Mouse (Mus musculus) ES-E14 (cell line): ENCODE measurements around the gene Cd8b1. TPM values are rescaled to one million over a fixed set of nuclear protein-coding genes. Genes with fewer than 3 reads are reported as not detected.
A peak's percentile ranks its signal among the peaks of the same experiment; 100 is the strongest.

ENCODE experiments used
- DNase-seq: peaks from one replicate; pipeline ENCODE4 v3.0.0-alpha.2; 2013; ENCODE audit warnings: low read depth, low spot score
- H3K27ac ChIP-seq: 2 replicates; pipeline ENCODE4 v1.5.1; 2012; ENCODE audit warnings: low read depth, mild to moderate bottlenecking, low read length, moderate library complexity, mixed read lengths; ENCODE audit not compliant: poor library complexity, insufficient read depth, severe bottlenecking
- H3K36me3 ChIP-seq: 2 replicates; pipeline ENCODE4 v1.6.1; 2012; ENCODE audit warnings: mild to moderate bottlenecking, low read length, moderate library complexity, mixed read lengths; ENCODE audit not compliant: control insufficient read depth, poor library complexity, insufficient read depth, severe bottlenecking
- H3K4me1 ChIP-seq, 2 experiments: fragments of 150-350 bp in 1 of 2; sonication (generic) in 1 of 2; 2 replicates each; pipeline ENCODE4 v1.6.1; 2012; ENCODE audit warnings: low read length in 2 of 2, mild to moderate bottlenecking in 1 of 2, mixed read lengths in 1 of 2; ENCODE audit not compliant: control insufficient read depth in 2 of 2, insufficient read depth in 2 of 2, poor library complexity in 1 of 2
- H3K4me3 ChIP-seq, 2 experiments: fragments of 150-350 bp in 1 of 2; sonication (generic) in 1 of 2; 2 replicates each; pipeline ENCODE4 v1.5.1; 2012; ENCODE audit warnings: low read length in 2 of 2, low read depth in 1 of 2, mild to moderate bottlenecking in 1 of 2, mixed read lengths in 1 of 2; ENCODE audit not compliant: insufficient read depth in 1 of 2, poor library complexity in 1 of 2, severe bottlenecking in 1 of 2
- H3K9ac ChIP-seq: 2 replicates; pipeline ENCODE4 v1.6.1; 2012; ENCODE audit warnings: low read depth, mild to moderate bottlenecking, low read length, mixed read lengths; ENCODE audit not compliant: poor library complexity, insufficient read depth, severe bottlenecking
- H3K9me3 ChIP-seq: fragments of 150-350 bp; sonication (generic); 2 replicates; pipeline ENCODE4 v1.6.1; 2012; ENCODE audit warnings: low read depth, mild to moderate bottlenecking, low read length; ENCODE audit not compliant: control insufficient read depth, insufficient read depth
- CHD2 ChIP-seq: IDR thresholded peaks from 2 replicates; pipeline ENCODE4 v1.6.1; 2014; ENCODE audit warnings: mild to moderate bottlenecking, low read depth, low read length, inconsistent platforms
- HCFC1 ChIP-seq: IDR thresholded peaks from 2 replicates; pipeline ENCODE4 v1.6.1; 2012; ENCODE audit warnings: low read length, inconsistent platforms, borderline replicate concordance; ENCODE audit not compliant: insufficient read depth
- MAFK ChIP-seq: IDR thresholded peaks from 2 replicates; pipeline ENCODE4 v1.6.1; 2014; ENCODE audit warnings: mild to moderate bottlenecking, low read depth, low read length, inconsistent platforms; ENCODE audit not compliant: insufficient read depth
- ZC3H11A ChIP-seq: IDR thresholded peaks from 2 replicates; pipeline ENCODE4 v1.6.1; 2012; ENCODE audit warnings: low read depth, mild to moderate bottlenecking, inconsistent platforms, low read length, borderline replicate concordance
- ZNF384 ChIP-seq: IDR thresholded peaks from 2 replicates; pipeline ENCODE4 v1.6.1; 2012; ENCODE audit warnings: low read depth, low read length, inconsistent platforms
- in situ Hi-C, 2 experiments: fragments of 600-800 bp; cut with MboI; formaldehyde crosslinking; loops; one replicate each; pipeline ENCODE4 v1.15.1; 2025; ENCODE audit warnings: low sequenced_read_pairs in 2 of 2, inconsistent platforms in 1 of 2; ENCODE audit not compliant: unreplicated experiment in 2 of 2
- total RNA-seq: library from RNA; depleted of rRNA; stranded (reverse); fragments of 300-350 nt; gene quantifications from 2 replicates; pipeline ENCODE4 v1.2.3, GENCODE M21; 2012; rRNA removed

Gene Cd8b1
- 0.21 TPM in 1 of 2 replicates, not detected in the other for total RNA-seq

DNA sequence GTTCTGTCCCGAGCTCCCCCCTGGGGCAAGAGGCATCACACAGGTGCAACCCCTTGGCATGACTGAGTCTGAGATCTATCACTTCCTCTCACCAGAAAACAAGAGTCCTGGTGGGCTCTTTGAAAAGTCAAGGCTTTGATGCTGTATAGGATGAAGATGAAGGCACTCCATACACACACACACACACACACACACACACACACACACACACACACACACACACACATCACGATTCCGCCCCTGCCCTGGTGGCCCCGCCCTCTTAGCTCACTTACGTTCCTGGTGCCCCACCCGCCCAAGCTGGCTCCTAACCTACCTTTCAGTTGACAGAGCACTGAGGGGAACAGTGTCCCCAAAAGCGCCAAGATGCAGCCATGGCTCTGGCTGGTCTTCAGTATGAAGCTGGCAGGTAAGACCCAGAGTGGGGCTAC, at the start of gene Cd8b1:
TSS of gene Cd8b1 (plus strand) at position 298 of the 431 bp plus-strand sequence.
- DNase-seq, result no peak
- no peaks in the 10 kb centered on the region for H3K9me3 ChIP-seq
- in situ Hi-C loops, result no loop called here
- no peaks in the 10 kb centered on the region for H3K36me3 ChIP-seq
- no peak within 1 kb of the TSS for H3K27ac ChIP-seq
- H3K9ac ChIP-seq, result no peak within 1 kb of the TSS
- no peaks in the 10 kb centered on the region for H3K4me1 ChIP-seq
- TF ChIP-seq HCFC1 (no peak), MAFK (no peak), ZNF384 (no peak), ZC3H11A (no peak), CHD2 (no peak)
- no peak within 1 kb of the TSS for H3K4me3 ChIP-seq

DNA sequence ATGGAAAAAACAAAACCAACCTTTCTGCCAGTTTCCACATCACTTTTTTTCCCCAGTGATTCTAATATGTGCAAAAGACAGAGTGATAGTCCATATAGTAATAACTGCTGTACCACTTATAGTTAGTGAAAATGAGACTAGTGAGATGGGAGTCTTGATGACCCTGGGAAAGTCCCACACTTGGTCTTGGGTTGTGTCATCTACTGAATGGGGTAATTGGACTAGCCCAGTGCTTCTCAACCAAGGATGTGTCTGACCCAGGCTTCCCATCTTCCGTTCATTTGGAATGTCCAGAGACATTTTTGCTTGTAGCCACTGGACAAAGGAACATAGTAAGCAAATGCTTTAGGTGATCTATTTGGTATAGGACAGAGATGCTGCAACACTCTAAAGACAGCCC, 48.9 kb upstream of the Cd8b1 start:
- H3K4me1 ChIP-seq, result peaks cover 0 to 8% of the 10 kb centered on the region in 2 experiments; a peak in 2 of 4 replicates
- H3K4me3 ChIP-seq, result no peak overlapping the region
- H3K36me3 ChIP-seq, result no peaks in the 10 kb centered on the region
- H3K9me3 ChIP-seq, result no peaks in the 10 kb centered on the region
- TF ChIP-seq HCFC1 (no peak), CHD2 (no peak), MAFK (no peak), ZC3H11A (no peak), ZNF384 (no peak)
- no peak overlapping the region for H3K27ac ChIP-seq
- no peak overlapping the region for H3K9ac ChIP-seq
- in situ Hi-C loops, result no loop called here
- DNase-seq, result no peak

- H3K9ac ChIP-seq, result no peak overlapping the region
- no peaks in the 10 kb centered on the region for H3K36me3 ChIP-seq
- H3K4me3 ChIP-seq, result no peak overlapping the region
- H3K27ac ChIP-seq, result no peak overlapping the region
- in situ Hi-C loops, result no loop called here
- 0 out of 4 replicates have a peak, but pooled peaks cover 0 to 4% of the 10 kb centered on the region in 2 experiments for H3K4me1 ChIP-seq
- no peaks in the 10 kb centered on the region for H3K9me3 ChIP-seq
- no peak for DNase-seq
- TF ChIP-seq HCFC1 (no peak), ZC3H11A (no peak), CHD2 (no peak), MAFK (no peak), ZNF384 (no peak)
These were observed 48.0 kb upstream of the Cd8b1 start for GRCm38 (mm10) chr6:71274621-71275020.

DNA sequence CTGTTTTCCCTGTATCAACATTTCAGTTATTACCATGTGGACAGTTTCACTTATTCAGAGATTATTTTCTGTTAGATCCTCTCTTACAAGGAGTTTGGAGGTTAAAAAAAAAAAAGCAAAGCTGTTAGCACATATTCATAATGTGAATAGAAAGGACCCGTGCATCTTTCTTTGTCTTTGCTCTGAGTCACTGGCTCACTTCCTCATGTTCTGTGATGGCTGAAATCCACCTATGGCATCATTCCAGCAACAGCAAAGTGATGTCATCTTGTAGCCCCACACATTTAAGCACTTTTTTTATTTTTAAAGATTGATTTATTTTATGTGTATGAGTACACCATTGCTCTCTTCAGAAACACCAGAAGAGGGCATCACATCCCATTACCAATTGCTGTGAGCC, 43.2 kb upstream of the Cd8b1 start:
- Histone ChIP-seq H3K4me1 (no peaks in the 10 kb centered on the region), H3K9me3 (no peaks in the 10 kb centered on the region), H3K4me3 (no peak overlapping the region), H3K9ac (no peak overlapping the region), H3K27ac (no peak overlapping the region), H3K36me3 (no peaks in the 10 kb centered on the region)
- TF ChIP-seq CHD2 (no peak), ZNF384 (no peak), MAFK (no peak), HCFC1 (no peak), ZC3H11A (no peak)
- in situ Hi-C loops, result no loop called here
- no peak for DNase-seq

DNA sequence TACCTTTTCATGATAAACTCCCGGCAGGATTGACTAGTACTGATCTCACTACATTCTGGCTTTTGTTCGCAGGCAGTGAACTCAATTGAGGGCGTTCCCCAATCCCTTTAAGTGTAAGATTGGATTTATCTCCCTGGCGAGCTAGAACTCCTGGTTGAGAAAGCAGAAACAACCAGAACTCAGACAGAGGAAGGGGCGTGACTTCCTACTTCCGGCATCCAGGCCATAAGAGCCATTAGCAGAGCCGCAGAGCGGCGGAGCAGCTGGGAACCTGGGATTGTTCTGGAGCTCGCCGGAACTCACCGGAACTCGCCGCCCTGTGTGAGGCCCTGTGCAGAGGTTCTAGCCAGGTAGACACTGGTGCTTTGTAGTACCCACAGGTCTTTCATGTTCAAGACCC, 29.1 kb upstream of the Cd8b1 start:
- in situ Hi-C loops, result loop anchor here in 1 of 2 experiments (10.0 kb wide), 1 partner anchor 129 kb away; no protein-coding TSS in a partner anchor
- peak overlapping the region; percentile 3; the same call in 1 of the 2 replicates for H3K9ac ChIP-seq
- peak; percentile 77 for DNase-seq
- no peaks in the 10 kb centered on the region for H3K9me3 ChIP-seq
- peak overlapping the region; percentile 58; the same call in 1 of the 2 replicates for H3K27ac ChIP-seq
- no peak; the same call in 1 of the 2 replicates for TF ChIP-seq HCFC1
- no peak for TF ChIP-seq CHD2
- TF ChIP-seq MAFK, result no peak
- TF ChIP-seq ZNF384, result no peak
- no peak for TF ChIP-seq ZC3H11A
- no peaks in the 10 kb centered on the region for H3K36me3 ChIP-seq
- H3K4me3 ChIP-seq, result peak overlapping the region; percentile 15 to 71
- no peaks in the 10 kb centered on the region for H3K4me1 ChIP-seq
